Mouse (Mus musculus) hindbrain, embryonic 10.5 days (tissue): ENCODE measurements around the gene Setdb1. TPM values are rescaled to one million over a fixed set of nuclear protein-coding genes. Genes with fewer than 3 reads are reported as not detected.
"Not testable (repeated sequence)": the region's sequence is repeated elsewhere in the genome, so short reads cannot be mapped to it uniquely, and the experiment has no call there.

ENCODE experiments used
- DNase-seq: peaks from one replicate; pipeline ENCODE4 v3.0.0-alpha.2; 2017; ENCODE audit warnings: low spot score
- H3K27ac ChIP-seq: fragments of 300-500 bp; sonication (generic); 2 replicates; pipeline ENCODE4 v1.5.1; 2016; ENCODE audit warnings: mild to moderate bottlenecking, moderate library complexity
- H3K27me3 ChIP-seq: fragments of 300-500 bp; sonication (generic); 2 replicates; pipeline ENCODE4 v1.6.1; 2016; ENCODE audit warnings: mild to moderate bottlenecking; ENCODE audit not compliant: poor library complexity, insufficient read depth, severe bottlenecking
- H3K36me3 ChIP-seq: fragments of 300-500 bp; sonication (generic); 2 replicates; pipeline ENCODE4 v1.6.1; 2016; ENCODE audit warnings: mild to moderate bottlenecking, moderate library complexity
- H3K4me1 ChIP-seq: fragments of 300-500 bp; sonication (generic); replicated peaks from 2 replicates; pipeline ENCODE4 v1.6.1; 2016; ENCODE audit warnings: mild to moderate bottlenecking
- H3K4me3 ChIP-seq: fragments of 300-500 bp; sonication (generic); 2 replicates; pipeline ENCODE4 v1.5.1; 2016; ENCODE audit warnings: mild to moderate bottlenecking, moderate library complexity
- H3K9me3 ChIP-seq: fragments of 300-500 bp; sonication (generic); 2 replicates; pipeline ENCODE4 v1.6.1; 2016; ENCODE audit warnings: mild to moderate bottlenecking, moderate library complexity
- WGBS: fragments of 180-500 bp; shearing (Covaris S2); methylation state at CpG from one replicate; pipeline ENCODE4 v1.1.7; 2016; 5-methylcytosine and 5-hydroxymethylcytosine counted together
- polyA plus RNA-seq: library from polyadenylated mRNA; unstranded; fragments of >200 nt; fragmentation: Nextera tagmentation; extraction: Ambion mirVana; gene quantifications from 2 replicates; pipeline ENCODE4 v1.2.1, GENCODE M21; 2016

Gene Setdb1
- polyA plus RNA-seq, result 51.7 and 54.4 TPM in 2 replicates

DNA sequence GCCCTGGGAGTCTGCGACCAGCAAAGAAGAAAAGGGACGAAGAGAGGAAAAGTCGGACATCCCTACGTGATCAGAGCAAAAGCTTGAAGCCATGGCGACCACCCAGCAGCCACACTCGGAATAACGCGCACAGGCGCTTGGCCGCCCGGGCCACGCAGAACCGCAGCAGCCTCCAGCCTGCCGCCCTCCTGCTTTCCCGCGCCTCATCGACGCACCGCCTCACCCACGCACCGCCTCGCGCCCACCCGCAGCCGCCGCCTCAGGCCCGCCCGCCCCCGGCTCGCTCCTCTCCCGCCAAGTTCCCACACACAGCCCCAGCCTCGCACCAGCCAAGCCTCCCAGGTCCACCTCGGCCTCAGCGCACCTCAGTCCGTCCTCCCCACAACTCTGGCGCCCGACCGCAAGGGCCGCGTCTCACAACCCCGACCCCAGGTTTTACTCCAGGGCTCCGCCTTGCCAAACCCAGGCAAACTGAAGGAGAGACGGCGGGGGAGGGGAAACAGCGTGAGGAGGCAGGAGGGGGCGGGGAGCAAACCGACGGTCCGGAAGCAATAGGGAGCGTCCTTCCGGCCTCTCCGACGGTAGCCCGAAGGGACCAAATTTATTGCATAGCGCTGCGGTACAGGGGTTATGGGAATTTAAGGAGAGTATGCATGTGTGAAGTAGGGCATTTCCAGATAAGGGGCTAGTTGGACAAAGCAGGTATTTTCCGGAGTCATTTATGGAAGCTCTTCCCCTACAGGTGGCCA lies at the start of gene Setdb1:
Gene Setdb1, minus strand, starts transcription at position 502 of the 749 bp plus-strand sequence.
- H3K27me3 ChIP-seq, H3K9me3 ChIP-seq, H3K4me1 ChIP-seq: not testable (repeated sequence)
- Histone ChIP-seq H3K36me3 (peaks cover 27% of the 10 kb centered on the region), H3K27ac (peak within 1 kb of the TSS; percentile 84), H3K4me3 (peak within 1 kb of the TSS; percentile 64)
- peak; percentile 97 for DNase-seq
- WGBS, result under 1% methylated on average over 34 of the region's 57 CpGs

DNA sequence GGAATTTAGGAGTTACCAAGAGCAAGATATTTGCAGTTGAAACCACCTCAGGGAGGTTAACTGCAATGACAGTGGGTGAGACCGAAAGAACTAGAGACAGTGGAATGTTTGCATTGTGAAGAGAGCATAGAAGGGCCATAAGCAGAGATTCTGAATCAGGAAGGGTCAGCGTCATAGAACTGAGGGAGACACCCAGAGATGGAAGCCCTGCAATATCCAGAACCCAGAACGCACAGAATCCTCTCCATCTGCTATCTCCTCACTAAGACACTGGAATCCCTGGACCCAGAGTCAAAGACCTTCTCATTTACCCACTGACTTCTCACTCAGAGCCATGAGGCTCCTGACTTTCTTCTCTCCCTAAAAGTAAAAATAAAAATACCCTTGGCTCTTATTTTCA lies 45.7 kb upstream of the Setdb1 start, which contains the start of gene 4930558C23Rik:
Gene 4930558C23Rik, minus strand, starts transcription at position 101 of the 400 bp plus-strand sequence.
- no peak within 1 kb of the TSS for H3K27ac ChIP-seq
- WGBS, result 94% methylated on average over 3 of the region's 3 CpGs
- H3K36me3 ChIP-seq, result no peaks in the 10 kb centered on the region
- no peaks in the 10 kb centered on the region for H3K9me3 ChIP-seq
- H3K4me3 ChIP-seq, result no peak within 1 kb of the TSS
- H3K4me1 ChIP-seq, result no peaks in the 10 kb centered on the region
- H3K27me3 ChIP-seq, result no peaks in the 10 kb centered on the region
- DNase-seq, result no peak

DNA sequence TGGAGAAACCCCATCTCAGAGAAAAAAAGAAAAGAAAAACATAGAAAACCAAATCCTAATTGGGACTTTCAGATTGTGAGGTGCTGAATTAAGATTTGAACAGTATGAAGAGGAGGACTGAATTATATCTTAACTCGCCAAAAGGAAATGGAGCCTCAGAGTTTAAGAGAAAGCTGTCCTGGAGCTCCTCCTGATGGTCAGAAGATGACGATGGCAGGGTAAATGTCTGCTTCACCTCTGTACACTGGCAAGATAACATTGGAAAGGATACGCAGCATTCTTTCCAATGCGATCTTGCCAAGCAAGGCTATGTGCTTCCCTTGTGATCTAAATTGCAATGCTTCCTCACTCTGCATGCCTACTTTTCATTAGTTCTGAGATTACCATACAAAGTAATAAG lies 37.4 kb upstream of the Setdb1 start:
- 90% methylated on average over 4 of the region's 4 CpGs for WGBS
- Histone ChIP-seq H3K4me3 (no peak overlapping the region), H3K4me1 (no peaks in the 10 kb centered on the region), H3K27me3 (no peaks in the 10 kb centered on the region), H3K9me3 (peaks cover 8% of the 10 kb centered on the region), H3K36me3 (no peaks in the 10 kb centered on the region), H3K27ac (no peak overlapping the region)
- no peak for DNase-seq

- Histone ChIP-seq H3K27ac (no peak overlapping the region), H3K4me3 (no peak overlapping the region), H3K9me3 (no peaks in the 10 kb centered on the region), H3K36me3 (no peaks in the 10 kb centered on the region), H3K4me1 (no peaks in the 10 kb centered on the region), H3K27me3 (no peaks in the 10 kb centered on the region)
- WGBS, result 92% methylated on average over 5 of the region's 5 CpGs
- DNase-seq, result no peak
Measured at GRCm38 (mm10) chr3:95385401-95386075, 28.5 kb upstream of the Setdb1 start.

GRCm38 (mm10) chr3:95373208-95373607 lies 16.2 kb upstream of the Setdb1 start:
- no peaks in the 10 kb centered on the region for H3K27me3 ChIP-seq
- H3K4me1 ChIP-seq, result no peaks in the 10 kb centered on the region
- no peak overlapping the region for H3K4me3 ChIP-seq
- DNase-seq, result no peak
- H3K27ac ChIP-seq, result no peak overlapping the region
- H3K9me3 ChIP-seq, result peaks cover 28% of the 10 kb centered on the region
- H3K36me3 ChIP-seq, result no peaks in the 10 kb centered on the region
- 86% methylated on average over 10 of the region's 10 CpGs for WGBS

DNA sequence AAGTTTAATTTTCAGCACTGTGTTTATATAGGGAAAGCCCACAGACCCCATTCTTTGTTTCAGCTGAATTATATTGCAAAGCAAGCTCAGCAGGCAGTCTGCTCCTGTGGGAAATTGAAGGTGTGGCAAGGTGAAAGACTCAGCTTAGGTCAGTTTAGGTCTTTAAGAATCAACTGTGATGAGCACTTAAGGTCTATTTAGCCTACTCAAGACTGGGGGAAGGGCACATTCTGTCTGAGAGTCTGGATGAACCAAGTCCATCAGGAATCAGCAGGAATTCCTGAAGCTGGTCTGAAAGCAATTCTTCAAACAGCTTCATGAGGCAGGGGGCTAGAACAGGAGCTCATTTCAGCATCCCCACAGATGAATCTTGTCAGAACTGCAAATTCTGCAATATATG lies 13.1 kb upstream of the Setdb1 start:
- no peaks in the 10 kb centered on the region for H3K36me3 ChIP-seq
- DNase-seq, result no peak
- H3K4me3 ChIP-seq, result no peak overlapping the region

DNA sequence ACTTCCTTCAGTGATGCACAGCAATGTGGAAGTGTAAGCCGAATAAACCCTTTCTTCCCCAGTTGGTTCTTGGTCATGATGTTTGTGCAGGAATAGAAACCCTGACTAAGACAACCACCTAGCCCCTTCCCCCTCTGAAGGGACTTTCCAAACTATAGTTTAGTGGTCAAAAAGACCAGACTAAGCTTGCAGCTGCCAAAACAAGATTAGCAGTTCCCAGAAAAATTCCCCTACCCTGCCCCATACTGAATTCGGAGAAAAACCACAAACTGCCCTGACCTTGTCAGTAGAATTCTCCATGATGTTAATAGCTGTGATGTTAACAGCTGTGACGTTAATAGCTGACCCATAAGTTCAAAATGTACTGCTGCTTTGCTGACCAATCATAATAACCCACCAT lies 3.3 kb upstream of the Setdb1 start:
- H3K27ac ChIP-seq, H3K27me3 ChIP-seq, H3K9me3 ChIP-seq, H3K36me3 ChIP-seq, DNase-seq, H3K4me3 ChIP-seq, H3K4me1 ChIP-seq: not testable (repeated sequence)
- WGBS, result 81% methylated on average over 3 of the region's 3 CpGs

More for the DNA sequence above, 13.1 kb upstream of the Setdb1 start:
- no peaks in the 10 kb centered on the region for H3K4me1 ChIP-seq
- H3K9me3 ChIP-seq, result peaks cover 4% of the 10 kb centered on the region; the same call in 1 of the 2 replicates
- H3K27me3 ChIP-seq, result no peaks in the 10 kb centered on the region
- H3K27ac ChIP-seq, result no peak overlapping the region

GRCm38 (mm10) chr3:95357746-95358145 lies 744 bp upstream of the Setdb1 start:
- H3K9me3 ChIP-seq, result no peaks in the 10 kb centered on the region
- no peaks in the 10 kb centered on the region for H3K27me3 ChIP-seq
- H3K27ac ChIP-seq, result no peak overlapping the region
- DNase-seq, result no peak
- no peak overlapping the region for H3K4me3 ChIP-seq
- peaks cover 2% of the 10 kb centered on the region; the same call in 1 of the 2 replicates for H3K4me1 ChIP-seq
- 93% methylated on average over 2 of the region's 2 CpGs for WGBS
- H3K36me3 ChIP-seq, result peaks cover 18% of the 10 kb centered on the region

GRCm38 (mm10) chr3:95355911-95356544 lies 974 bp downstream of the Setdb1 start:
- H3K4me1 ChIP-seq, H3K27ac ChIP-seq, H3K9me3 ChIP-seq, H3K27me3 ChIP-seq, DNase-seq: not testable (repeated sequence)
- H3K4me3 ChIP-seq, result peak overlapping the region; percentile 64
- 33% methylated on average over 13 of the region's 19 CpGs for WGBS
- H3K36me3 ChIP-seq, result peaks cover 35% of the 10 kb centered on the region

DNA sequence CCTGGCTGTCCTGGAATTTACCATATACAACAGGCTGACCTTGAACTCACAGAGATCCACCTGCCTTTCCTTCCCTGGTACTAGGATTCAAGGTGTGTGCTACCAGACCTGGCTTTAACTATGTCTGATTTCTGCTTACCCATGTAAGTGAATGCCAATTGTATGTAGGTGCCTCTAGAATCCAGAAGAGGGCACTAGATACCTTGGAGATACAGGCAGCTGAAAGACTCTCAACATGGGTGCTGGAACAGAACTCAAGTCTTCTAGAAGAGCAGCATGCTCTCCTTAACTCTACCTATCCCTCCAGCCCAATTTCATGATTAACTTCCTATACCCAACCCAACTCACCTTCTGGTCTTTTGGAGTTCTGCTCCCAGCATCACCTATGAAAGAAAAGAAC lies 7.5 kb downstream of the Setdb1 start:
- no peak for DNase-seq
- no peaks in the 10 kb centered on the region for H3K4me1 ChIP-seq
- peaks cover 96% of the 10 kb centered on the region for H3K36me3 ChIP-seq
- peaks cover 4% of the 10 kb centered on the region; the same call in 1 of the 2 replicates for H3K9me3 ChIP-seq
- no peak overlapping the region for H3K4me3 ChIP-seq
- H3K27ac ChIP-seq, result no peak overlapping the region
- H3K27me3 ChIP-seq, result no peaks in the 10 kb centered on the region

DNA sequence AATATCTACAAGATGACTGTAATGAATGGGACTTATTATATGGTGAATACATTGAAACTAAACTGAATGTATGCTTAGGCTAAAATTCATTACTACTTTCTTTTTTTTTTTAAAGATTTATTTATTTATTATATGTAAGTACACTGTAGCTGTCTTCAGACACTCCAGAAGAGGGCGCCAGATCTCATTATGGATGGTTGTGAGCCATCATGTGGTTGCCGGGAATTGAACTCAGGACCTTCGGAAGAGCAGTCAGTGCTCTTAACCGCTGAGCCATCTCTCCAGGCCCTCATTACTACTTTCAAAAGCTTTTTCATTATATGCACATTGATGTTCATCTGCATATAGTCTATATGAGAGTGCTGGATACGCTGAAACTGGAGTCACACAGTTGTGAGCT lies 8.7 kb downstream of the Setdb1 start:
- 98% methylated on average over 5 of the region's 5 CpGs for WGBS
- DNase-seq, H3K4me1 ChIP-seq, H3K27me3 ChIP-seq, H3K9me3 ChIP-seq, H3K27ac ChIP-seq, H3K4me3 ChIP-seq: not testable (repeated sequence)
- H3K36me3 ChIP-seq, result peaks cover 97% of the 10 kb centered on the region

DNA sequence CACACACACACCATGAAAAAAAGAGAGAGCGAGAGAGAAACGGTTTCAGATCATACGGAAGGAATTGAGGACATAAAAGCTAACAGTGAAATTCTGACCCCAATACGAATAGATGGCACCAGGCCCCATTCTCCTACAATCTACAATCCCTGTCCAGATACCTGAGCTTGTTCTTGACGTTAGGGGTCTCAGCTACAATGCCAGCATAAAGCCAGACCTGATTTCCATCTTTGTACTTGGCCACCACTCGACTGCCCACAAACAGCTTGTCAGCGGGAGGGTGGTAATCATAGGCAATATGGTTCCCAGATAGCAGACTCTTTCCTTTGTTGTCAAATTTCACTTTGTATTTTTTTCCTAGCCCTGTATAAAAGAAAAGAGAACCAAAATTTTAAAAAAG lies 10.5 kb downstream of the Setdb1 start:
- Histone ChIP-seq H3K27me3 (no peaks in the 10 kb centered on the region), H3K27ac (no peak overlapping the region), H3K36me3 (peaks cover 97% of the 10 kb centered on the region), H3K9me3 (peaks cover 4% of the 10 kb centered on the region; the same call in 1 of the 2 replicates), H3K4me1 (no peaks in the 10 kb centered on the region), H3K4me3 (no peak overlapping the region)
- no peak for DNase-seq
- 94% methylated on average over 7 of the region's 7 CpGs for WGBS
